Mouse (Mus musculus) thymus, adult 2 months (tissue): ENCODE results near the gene Acvr1b.

Source experiments
- CTCF ChIP-seq: fragments of 200-500 bp; IDR thresholded peaks from 2 replicates; pipeline ENCODE4 v1.5.1; 2012; ENCODE audit warnings: mild to moderate bottlenecking, control low read depth, low read length, moderate library complexity, borderline replicate concordance; ENCODE audit not compliant: control insufficient read depth, poor library complexity, insufficient read depth; ENCODE audit errors: extremely low read depth
- POLR2A ChIP-seq: fragments of 200-500 bp; IDR thresholded peaks from 2 replicates; pipeline ENCODE4 v1.6.1; 2012; ENCODE audit warnings: mild to moderate bottlenecking, low read length, control low read depth, moderate library complexity; ENCODE audit not compliant: control insufficient read depth, poor library complexity, insufficient read depth; ENCODE audit errors: extremely low read depth

GRCm38 (mm10) chr15:101258420-101258819 is 84.6 kb downstream of the Acvr1b start:
- TF ChIP-seq POLR2A = 0 out of 2 replicates have a peak, but pooled peaks have one; percentile 20
- TF ChIP-seq CTCF = no peak
